Mouse (Mus musculus) liver, embryonic 11.5 days (tissue): ENCODE measurements around the gene Hyal4. TPM values are rescaled to one million over a fixed set of nuclear protein-coding genes. Genes with fewer than 3 reads are reported as not detected.

Experiments
- ATAC-seq: fragments of 200-750 bp; cut with Nextera tagmentation; replicated peaks from 2 replicates; pipeline ENCODE4 v1.8.0; 2017; ENCODE audit warnings: moderate number of reproducible peaks, mild to moderate bottlenecking, moderate TSS enrichment, moderate library complexity; ENCODE audit not compliant: low FRiP score
- DNase-seq: peaks from one replicate; pipeline ENCODE4 v3.0.0-alpha.2; 2017; ENCODE audit warnings: low spot score
- H3K27ac ChIP-seq: fragments of 300-500 bp; sonication (generic); 2 replicates; pipeline ENCODE4 v1.5.1; 2014; ENCODE audit warnings: mild to moderate bottlenecking, low read depth, low read length, control low read depth
- H3K27me3 ChIP-seq: fragments of 300-500 bp; sonication (generic); replicated peaks from 2 replicates; pipeline ENCODE4 v1.6.1; 2014; ENCODE audit warnings: low read length, mixed read lengths; ENCODE audit not compliant: control insufficient read depth, insufficient read depth
- H3K36me3 ChIP-seq: fragments of 300-500 bp; sonication (generic); 2 replicates; pipeline ENCODE4 v1.6.1; 2014; ENCODE audit warnings: mild to moderate bottlenecking, low read length, moderate library complexity, mixed read lengths; ENCODE audit not compliant: control insufficient read depth, insufficient read depth
- H3K4me1 ChIP-seq: fragments of 300-500 bp; sonication (generic); replicated peaks from 2 replicates; pipeline ENCODE4 v1.6.1; 2014; ENCODE audit warnings: low read length, mixed read lengths; ENCODE audit not compliant: control insufficient read depth, insufficient read depth
- H3K4me2 ChIP-seq: fragments of 300-500 bp; sonication (generic); 2 replicates; pipeline ENCODE4 v1.6.1; 2014; ENCODE audit warnings: mild to moderate bottlenecking, control low read depth, moderate library complexity
- H3K4me3 ChIP-seq: fragments of 300-500 bp; sonication (generic); 2 replicates; pipeline ENCODE4 v1.5.1; 2014; ENCODE audit warnings: low read depth, low read length, control low read depth
- H3K9ac ChIP-seq: fragments of 300-500 bp; sonication (generic); 2 replicates; pipeline ENCODE4 v1.6.1; 2014; ENCODE audit warnings: low read depth, low read length, control low read depth
- H3K9me3 ChIP-seq: fragments of 300-500 bp; sonication (generic); 2 replicates; pipeline ENCODE4 v1.6.1; 2016; ENCODE audit warnings: low read length, inconsistent platforms, mixed read lengths; ENCODE audit not compliant: control insufficient read depth
- WGBS: fragments of 180-500 bp; shearing (Covaris S2); extraction: QIAGEN DNeasy Blood & Tissue Kit; methylation state at CpG from one replicate; pipeline ENCODE4 v1.1.7; 2014; 5-methylcytosine and 5-hydroxymethylcytosine counted together
- polyA plus RNA-seq: library from polyadenylated mRNA; unstranded; fragments of >200 nt; fragmentation: Nextera tagmentation; extraction: Ambion mirVana; gene quantifications from 2 replicates; pipeline ENCODE4 v1.2.1, GENCODE M21; 2014

Hyal4 gene
- polyA plus RNA-seq, 1 experiment from 2014 or later: not detected

DNA sequence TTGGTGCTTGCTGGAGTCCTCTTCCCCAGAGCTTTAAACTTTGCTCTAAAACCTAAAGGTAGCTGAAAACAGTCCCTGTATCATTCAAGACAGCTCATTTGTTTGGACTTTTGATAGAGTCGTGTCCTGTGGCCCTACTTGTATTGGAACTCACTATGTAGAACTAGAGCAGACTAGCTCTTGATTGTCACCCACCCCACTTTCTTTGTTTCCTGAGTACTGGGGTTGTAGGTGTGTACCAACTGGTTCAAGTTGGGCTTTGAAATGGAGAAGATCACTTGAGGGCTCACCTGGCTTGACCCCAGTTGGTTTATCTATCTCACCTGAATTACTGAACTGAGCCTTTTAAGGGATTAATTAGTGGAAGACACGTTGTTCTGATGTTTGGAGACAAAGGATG lies 31.1 kb downstream of the Hyal4 start:
- no peak for ATAC-seq
- Histone ChIP-seq H3K36me3 (no peaks in the 10 kb centered on the region), H3K27ac (no peak overlapping the region), H3K27me3 (no peaks in the 10 kb centered on the region), H3K9ac (no peak overlapping the region), H3K9me3 (no peaks in the 10 kb centered on the region), H3K4me3 (no peak overlapping the region), H3K4me1 (no peaks in the 10 kb centered on the region), H3K4me2 (no peak overlapping the region)
- no peak for DNase-seq
- 55% methylated on average over 2 of the region's 2 CpGs for WGBS

DNA sequence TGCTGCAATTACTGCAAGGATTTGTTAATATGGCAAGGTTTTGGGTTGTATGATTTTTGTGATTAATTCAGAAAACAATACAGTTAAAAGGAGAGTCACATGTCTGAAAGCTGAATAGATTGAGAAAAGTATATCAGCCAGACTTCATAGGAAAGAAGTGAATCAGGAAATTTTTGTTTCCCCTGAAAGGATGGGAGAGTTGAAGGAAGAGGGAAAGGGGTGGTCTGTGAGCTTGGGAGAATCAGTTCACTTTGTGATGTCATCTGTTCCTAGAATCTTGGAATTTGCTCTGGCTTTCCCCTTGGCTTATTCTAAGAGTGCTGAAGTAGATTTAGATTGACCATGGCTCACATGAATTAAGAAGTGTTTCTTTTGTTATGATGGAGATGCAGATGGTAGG lies 42.8 kb downstream of the Hyal4 start, which contains the start of gene Spam1:
TSS of gene Spam1 (plus strand) at position 301 of the 400 bp plus-strand sequence.
- no peaks in the 10 kb centered on the region for H3K27me3 ChIP-seq
- no peak within 1 kb of the TSS for H3K27ac ChIP-seq
- no peak within 1 kb of the TSS for H3K4me2 ChIP-seq
- DNase-seq (no peak), ATAC-seq (no peak)
- no peaks in the 10 kb centered on the region for H3K36me3 ChIP-seq
- H3K4me3 ChIP-seq: no peak within 1 kb of the TSS
- no peaks in the 10 kb centered on the region for H3K4me1 ChIP-seq
- H3K9ac ChIP-seq: no peak within 1 kb of the TSS
- no peaks in the 10 kb centered on the region for H3K9me3 ChIP-seq

Other genes starting within 250 kb of the Hyal4 start
- gene Iqub, start 233.3 kb upstream of the Hyal4 start, polyA plus RNA-seq: 0.16 TPM in 1 of 2 replicates, not detected in the other
- gene Ndufa5, start 220.3 kb upstream of the Hyal4 start, polyA plus RNA-seq: 343 and 381 TPM in 2 replicates
- gene Asb15, start 220.2 kb upstream of the Hyal4 start, polyA plus RNA-seq: not detected in 2 replicates
- 0.14 and 0.41 TPM in 2 replicates for gene Lmod2, start 150.6 kb upstream of the Hyal4 start, polyA plus RNA-seq
- 28.2 and 29.4 TPM in 2 replicates for gene Wasl, start 83.3 kb upstream of the Hyal4 start, polyA plus RNA-seq
- gene Hyal6, start 15.1 kb upstream of the Hyal4 start, polyA plus RNA-seq: not detected in 2 replicates
- not detected in 2 replicates for gene Spam1, start 42.9 kb downstream of the Hyal4 start, polyA plus RNA-seq
- not detected in 2 replicates for gene Hyal5, start 109.7 kb downstream of the Hyal4 start, polyA plus RNA-seq
- 0.05 and 0.12 TPM in 2 replicates for gene Tmem229a, start 208.0 kb downstream of the Hyal4 start, polyA plus RNA-seq